8 mouse cellular contexts compared by ENCODE assay signal in genomic region chr5:124326829-124327228, GRCm38 (mm10). TPM values are rescaled to one million over a fixed set of nuclear protein-coding genes. Genes with fewer than 3 reads are reported as not detected.
DNase-seq lines count a peak whose midpoint lies in the region; ATAC-seq lines count a peak whose summit lies in the region.

No protein-coding gene starts in this region.

- intact Hi-C loops in left cerebral cortex, postnatal 4 days (cut with DNase I), result no loop called here
- intact Hi-C loops in left cerebral cortex, postnatal 14 days (cut with DNase I), result no loop called here

- H3K4me2 ChIP-seq in limb, embryonic 12.5 days, result peak overlapping the region; percentile 70

- peak overlapping the region; percentile 97 for H3K27ac ChIP-seq in limb, embryonic 12.5 days

- peak overlapping the region; percentile 98 for H3K4me3 ChIP-seq in megakaryocyte, embryonic 14.5 days (replicated peaks)
- H3K4me3 ChIP-seq in erythroblast, embryonic 14.5 days (replicated peaks), result peak overlapping the region; percentile 72
- peak overlapping the region; percentile 69 for H3K4me3 ChIP-seq in limb, embryonic 12.5 days (replicated peaks)

- DNase-seq in splenic B cell, adult 2 months (ENCODE audit: low read depth, low spot score), result peak; percentile 21
- DNase-seq in left cerebral cortex, postnatal 4 days, result no peak
- no peak for DNase-seq in gastrocnemius, postnatal 10 days
- no peak for DNase-seq in left cerebral cortex, postnatal 14 days (ENCODE audit: low spot score in 2 of 2)

- no peak for ATAC-seq in megakaryocyte, adult 5-6 weeks (ENCODE audit: poor library complexity, severe bottlenecking)
- ATAC-seq in limb, embryonic 12.5 days (ENCODE audit: insufficient number of reproducible peaks, insufficient read depth, low FRiP score, low TSS enrichment, low read depth), result no peak

- H3K27me3 ChIP-seq in megakaryocyte, embryonic 14.5 days (replicated peaks), result no peaks in the 10 kb centered on the region
- H3K27me3 ChIP-seq in erythroblast, embryonic 14.5 days (ENCODE audit: control insufficient read depth), result no peaks in the 10 kb centered on the region
- H3K27me3 ChIP-seq in limb, embryonic 12.5 days, result no peaks in the 10 kb centered on the region
- no peaks in the 10 kb centered on the region for H3K27me3 ChIP-seq in splenic B cell, adult 2 months (ENCODE audit: control insufficient read depth, insufficient read depth, low read length, poor library complexity, severe bottlenecking)

- WGBS in limb, embryonic 12.5 days, result 13% methylated on average over 8 of the region's 8 CpGs

- peak overlapping the region; percentile 77 for H3K9ac ChIP-seq in limb, embryonic 12.5 days (replicated peaks)

- H3K36me3 ChIP-seq in megakaryocyte, embryonic 14.5 days (replicated peaks; ENCODE audit: low read length), result peaks cover 12% of the 10 kb centered on the region
- H3K36me3 ChIP-seq in erythroblast, embryonic 14.5 days (ENCODE audit: control insufficient read depth), result peaks cover 26% of the 10 kb centered on the region
- peaks cover 22% of the 10 kb centered on the region for H3K36me3 ChIP-seq in limb, embryonic 12.5 days
- no peaks in the 10 kb centered on the region for H3K36me3 ChIP-seq in splenic B cell, adult 2 months (ENCODE audit: control insufficient read depth, insufficient read depth, low read length, poor library complexity, severe bottlenecking)

- no peaks in the 10 kb centered on the region for H3K9me3 ChIP-seq in megakaryocyte, embryonic 14.5 days
- no peaks in the 10 kb centered on the region for H3K9me3 ChIP-seq in erythroblast, embryonic 14.5 days (ENCODE audit: control insufficient read depth, low read length)
- H3K9me3 ChIP-seq in limb, embryonic 12.5 days, result no peaks in the 10 kb centered on the region

- peaks cover 38% of the 10 kb centered on the region for H3K4me1 ChIP-seq in megakaryocyte, embryonic 14.5 days
- H3K4me1 ChIP-seq in erythroblast, embryonic 14.5 days (ENCODE audit: control insufficient read depth), result peaks cover 34% of the 10 kb centered on the region
- peaks cover 14% of the 10 kb centered on the region for H3K4me1 ChIP-seq in limb, embryonic 12.5 days (replicated peaks)

RNA-seq across cellular contexts. Expression of gene Mphosph9, which starts 0.9 kb away (rescaled TPM):
- 1.8 TPM in 1 of 2 replicates, not detected in the other for polyA plus RNA-seq in megakaryocyte, embryonic 14.5 days (2012; ENCODE audit: insufficient read depth, low replicate concordance)
- 8.7 and 9.6 TPM in 2 replicates for total RNA-seq in megakaryocyte, adult 5-6 weeks (2015)
- 21.2 and 24.4 TPM in 2 replicates for total RNA-seq in megakaryocyte, adult 5-6 weeks (2017)
- polyA plus RNA-seq in erythroblast, embryonic 14.5 days (2012), result 0.28 and 0.32 TPM in 2 replicates
- 18.8 and 19.7 TPM in 2 replicates for polyA plus RNA-seq in limb, embryonic 12.5 days (2016; fragmentation: Nextera tagmentation; extraction: Ambion mirVana)
- total RNA-seq in left cerebral cortex, postnatal 4 days (2021), result 10 to 100 TPM; 17.9 to 26.7 TPM
- 1 to 10 TPM; 4.8 to 6.1 TPM for total RNA-seq in gastrocnemius, postnatal 10 days (2021)
- total RNA-seq in left cerebral cortex, postnatal 14 days (2021), result 10 to 100 TPM; 17.5 to 18.9 TPM

RNA-seq across cellular contexts. Expression of gene 2810006K23Rik, which starts 1.1 kb away (rescaled TPM):
- 1.7 and 5.7 TPM in 2 replicates for polyA plus RNA-seq in megakaryocyte, embryonic 14.5 days (2012; ENCODE audit: insufficient read depth, low replicate concordance)
- 4.6 and 9.0 TPM in 2 replicates for total RNA-seq in megakaryocyte, adult 5-6 weeks (2015)
- 7.6 and 14.2 TPM in 2 replicates for total RNA-seq in megakaryocyte, adult 5-6 weeks (2017)
- polyA plus RNA-seq in erythroblast, embryonic 14.5 days (2012), result 0.24 and 0.36 TPM in 2 replicates
- 15.8 and 17.2 TPM in 2 replicates for polyA plus RNA-seq in limb, embryonic 12.5 days (2016; fragmentation: Nextera tagmentation; extraction: Ambion mirVana)
- 10 to 100 TPM in 1 of 2 experiments, 1 to 10 TPM in 1; 8.6 to 11.1 TPM for total RNA-seq in left cerebral cortex, postnatal 4 days (2021)
- 1 to 10 TPM; 7.3 to 9.5 TPM for total RNA-seq in gastrocnemius, postnatal 10 days (2021)
- total RNA-seq in left cerebral cortex, postnatal 14 days (2021), result 10 to 100 TPM; 13.7 to 15.2 TPM

RNA-seq across cellular contexts. Expression of gene Cdk2ap1, which starts 36.1 kb away (rescaled TPM):
- polyA plus RNA-seq in megakaryocyte, embryonic 14.5 days (2012; ENCODE audit: insufficient read depth, low replicate concordance), result 125 and 160 TPM in 2 replicates
- 150 and 158 TPM in 2 replicates for total RNA-seq in megakaryocyte, adult 5-6 weeks (2015)
- 111 and 145 TPM in 2 replicates for total RNA-seq in megakaryocyte, adult 5-6 weeks (2017)
- 16.1 and 20.1 TPM in 2 replicates for polyA plus RNA-seq in erythroblast, embryonic 14.5 days (2012)
- 68.4 and 218 TPM in 2 replicates for polyA plus RNA-seq in limb, embryonic 12.5 days (2016; fragmentation: Nextera tagmentation; extraction: Ambion mirVana)
- total RNA-seq in left cerebral cortex, postnatal 4 days (2021), result 100 to 1,000 TPM; 112 to 119 TPM
- 100 to 1,000 TPM; 165 to 169 TPM for total RNA-seq in gastrocnemius, postnatal 10 days (2021)
- 100 to 1,000 TPM; 125 to 141 TPM for total RNA-seq in left cerebral cortex, postnatal 14 days (2021)
